Mouse (Mus musculus): ENCODE results near the gene Nmu. TPM values are rescaled to one million over a fixed set of nuclear protein-coding genes. Genes with fewer than 3 reads are reported as not detected.

The Nmu gene
- polyA plus RNA-seq, 1 experiment from 2014 or later = 0.56 TPM

Other genes starting within 250 kb of the Nmu start
- 15.5 and 17.8 TPM in 2 replicates for gene Srd5a3, start 223.5 kb downstream of the Nmu start, polyA plus RNA-seq (2015; fragmentation: Nextera tagmentation; extraction: Ambion mirVana)
- gene Tmem165, start 179.9 kb downstream of the Nmu start, polyA plus RNA-seq (2015; fragmentation: Nextera tagmentation; extraction: Ambion mirVana) = 42.2 and 43.0 TPM in 2 replicates
- 15.0 and 16.8 TPM in 2 replicates for gene Clock, start 59.0 kb downstream of the Nmu start, polyA plus RNA-seq (2015; fragmentation: Nextera tagmentation; extraction: Ambion mirVana)
- not detected in 2 replicates for gene Pdcl2, start 32.6 kb downstream of the Nmu start, polyA plus RNA-seq (2015; fragmentation: Nextera tagmentation; extraction: Ambion mirVana)
- 0.50 TPM in 1 of 2 replicates, not detected in the other for gene Gm7271, start 120.3 kb upstream of the Nmu start, polyA plus RNA-seq (2015; fragmentation: Nextera tagmentation; extraction: Ambion mirVana)
- gene Exoc1, start 165.5 kb upstream of the Nmu start, polyA plus RNA-seq (2015; fragmentation: Nextera tagmentation; extraction: Ambion mirVana) = 60.6 and 63.2 TPM in 2 replicates
- gene Cep135, start 224.9 kb upstream of the Nmu start, polyA plus RNA-seq (2015; fragmentation: Nextera tagmentation; extraction: Ambion mirVana) = 2.9 and 3.7 TPM in 2 replicates